Mouse (Mus musculus): ENCODE data around the gene Stk17b. TPM values are rescaled to one million over a fixed set of nuclear protein-coding genes. Genes with fewer than 3 reads are reported as not detected.
"Not testable (repeated sequence)": the region's sequence is repeated elsewhere in the genome, so short reads cannot be mapped to it uniquely, and the experiment has no call there.

Gene Stk17b
- polyA plus RNA-seq, 1 experiment from 2014 or later: 5.1 TPM

GRCm38 (mm10) chr1:53774571-53774970 lies 10.5 kb downstream of the Stk17b start:
- Histone ChIP-seq H3K9ac (ENCODE audit: low read depth, low read length) (no peak overlapping the region), H3K36me3 (ENCODE audit: control insufficient read depth, insufficient read depth, low read length) (no peaks in the 10 kb centered on the region), H3K4me2 (ENCODE audit: low read length) (no peak overlapping the region), H3K27me3 (ENCODE audit: control insufficient read depth, insufficient read depth, low read depth, low read length) (no peaks in the 10 kb centered on the region), H3K4me1 (ENCODE audit: control insufficient read depth, insufficient read depth, low read length) (no peaks in the 10 kb centered on the region), H3K4me3 (ENCODE audit: low read depth, low read length) (no peak overlapping the region), H3K27ac (ENCODE audit: low read length) (no peak overlapping the region), H3K9me3 (replicated peaks; ENCODE audit: control insufficient read depth, low read length, poor library complexity, severe bottlenecking) (no peaks in the 10 kb centered on the region)
- no peak for ATAC-seq
- 95% methylated on average over 3 of the region's 3 CpGs for WGBS

GRCm38 (mm10) chr1:53773994-53774393 lies 11.0 kb downstream of the Stk17b start:
- H3K4me3 ChIP-seq (ENCODE audit: low read depth, low read length): no peak overlapping the region
- WGBS: 53% methylated on average over 6 of the region's 6 CpGs
- H3K27me3 ChIP-seq (ENCODE audit: control insufficient read depth, insufficient read depth, low read depth, low read length): no peaks in the 10 kb centered on the region
- ATAC-seq: no peak
- no peak overlapping the region for H3K9ac ChIP-seq (ENCODE audit: low read depth, low read length)
- no peaks in the 10 kb centered on the region for H3K4me1 ChIP-seq (ENCODE audit: control insufficient read depth, insufficient read depth, low read length)
- H3K9me3 ChIP-seq (replicated peaks; ENCODE audit: control insufficient read depth, low read length, poor library complexity, severe bottlenecking): no peaks in the 10 kb centered on the region
- no peak overlapping the region for H3K27ac ChIP-seq (ENCODE audit: low read length)
- H3K36me3 ChIP-seq (ENCODE audit: control insufficient read depth, insufficient read depth, low read length): no peaks in the 10 kb centered on the region
- no peak overlapping the region for H3K4me2 ChIP-seq (ENCODE audit: low read length)

- Histone ChIP-seq H3K4me3 (ENCODE audit: low read depth, low read length) (no peak overlapping the region), H3K27ac (ENCODE audit: low read length) (no peak overlapping the region), H3K9ac (ENCODE audit: low read depth, low read length) (no peak overlapping the region), H3K27me3 (ENCODE audit: control insufficient read depth, insufficient read depth, low read depth, low read length) (no peaks in the 10 kb centered on the region), H3K4me1 (ENCODE audit: control insufficient read depth, insufficient read depth, low read length) (no peaks in the 10 kb centered on the region), H3K4me2 (ENCODE audit: low read length) (no peak overlapping the region), H3K9me3 (replicated peaks; ENCODE audit: control insufficient read depth, low read length, poor library complexity, severe bottlenecking) (no peaks in the 10 kb centered on the region), H3K36me3 (ENCODE audit: control insufficient read depth, insufficient read depth, low read length) (no peaks in the 10 kb centered on the region)
- ATAC-seq: no peak
- WGBS: 95% methylated on average over 3 of the region's 3 CpGs
Observed at GRCm38 (mm10) chr1:53772967-53773366, 12.1 kb downstream of the Stk17b start.

GRCm38 (mm10) chr1:53771476-53771875 lies 13.5 kb downstream of the Stk17b start:
- H3K27ac ChIP-seq (ENCODE audit: low read length): no peak overlapping the region
- no peak overlapping the region for H3K9ac ChIP-seq (ENCODE audit: low read depth, low read length)
- no peaks in the 10 kb centered on the region for H3K36me3 ChIP-seq (ENCODE audit: control insufficient read depth, insufficient read depth, low read length)
- no peaks in the 10 kb centered on the region for H3K9me3 ChIP-seq (replicated peaks; ENCODE audit: control insufficient read depth, low read length, poor library complexity, severe bottlenecking)
- no peak for ATAC-seq
- no peak overlapping the region for H3K4me2 ChIP-seq (ENCODE audit: low read length)
- no peaks in the 10 kb centered on the region for H3K27me3 ChIP-seq (ENCODE audit: control insufficient read depth, insufficient read depth, low read depth, low read length)
- WGBS: 92% methylated on average over 6 of the region's 6 CpGs
- no peak overlapping the region for H3K4me3 ChIP-seq (ENCODE audit: low read depth, low read length)
- no peaks in the 10 kb centered on the region for H3K4me1 ChIP-seq (ENCODE audit: control insufficient read depth, insufficient read depth, low read length)

GRCm38 (mm10) chr1:53766112-53766511 lies 18.9 kb downstream of the Stk17b start:
- no peak overlapping the region for H3K27ac ChIP-seq (ENCODE audit: low read length)
- H3K9me3 ChIP-seq (replicated peaks; ENCODE audit: control insufficient read depth, low read length, poor library complexity, severe bottlenecking): no peaks in the 10 kb centered on the region
- no peaks in the 10 kb centered on the region for H3K36me3 ChIP-seq (ENCODE audit: control insufficient read depth, insufficient read depth, low read length)
- 90% methylated on average over 2 of the region's 2 CpGs for WGBS
- H3K4me2 ChIP-seq (ENCODE audit: low read length): no peak overlapping the region
- H3K4me3 ChIP-seq (ENCODE audit: low read depth, low read length): no peak overlapping the region
- H3K27me3 ChIP-seq (ENCODE audit: control insufficient read depth, insufficient read depth, low read depth, low read length): no peaks in the 10 kb centered on the region
- ATAC-seq: no peak
- no peak overlapping the region for H3K9ac ChIP-seq (ENCODE audit: low read depth, low read length)
- H3K4me1 ChIP-seq (ENCODE audit: control insufficient read depth, insufficient read depth, low read length): no peaks in the 10 kb centered on the region

GRCm38 (mm10) chr1:53757316-53757715 lies 27.7 kb downstream of the Stk17b start:
- H3K4me1 ChIP-seq (ENCODE audit: control insufficient read depth, insufficient read depth, low read length): no peaks in the 10 kb centered on the region
- no peak overlapping the region for H3K9ac ChIP-seq (ENCODE audit: low read depth, low read length)
- H3K9me3 ChIP-seq (replicated peaks; ENCODE audit: control insufficient read depth, low read length, poor library complexity, severe bottlenecking): no peaks in the 10 kb centered on the region
- ATAC-seq: no peak
- H3K4me2 ChIP-seq (ENCODE audit: low read length): no peak overlapping the region
- no peaks in the 10 kb centered on the region for H3K27me3 ChIP-seq (ENCODE audit: control insufficient read depth, insufficient read depth, low read depth, low read length)
- H3K4me3 ChIP-seq (ENCODE audit: low read depth, low read length): no peak overlapping the region
- no peaks in the 10 kb centered on the region for H3K36me3 ChIP-seq (ENCODE audit: control insufficient read depth, insufficient read depth, low read length)
- no peak overlapping the region for H3K27ac ChIP-seq (ENCODE audit: low read length)
- WGBS: 95% methylated on average over 4 of the region's 4 CpGs

- 83% methylated on average over 2 of the region's 2 CpGs for WGBS
- not testable (repeated sequence) for H3K9ac ChIP-seq (ENCODE audit: low read depth, low read length)
Observed at GRCm38 (mm10) chr1:53753501-53753900, 31.5 kb downstream of the Stk17b start.

GRCm38 (mm10) chr1:53751144-53751543 lies 33.9 kb downstream of the Stk17b start:
- no peak for ATAC-seq
- Histone ChIP-seq H3K4me1 (ENCODE audit: control insufficient read depth, insufficient read depth, low read length) (peaks cover 2% of the 10 kb centered on the region; the same call in 1 of the 2 replicates), H3K9ac (ENCODE audit: low read depth, low read length) (no peak overlapping the region), H3K36me3 (ENCODE audit: control insufficient read depth, insufficient read depth, low read length) (no peaks in the 10 kb centered on the region), H3K4me2 (ENCODE audit: low read length) (no peak overlapping the region), H3K27me3 (ENCODE audit: control insufficient read depth, insufficient read depth, low read depth, low read length) (no peaks in the 10 kb centered on the region), H3K27ac (ENCODE audit: low read length) (no peak overlapping the region), H3K9me3 (replicated peaks; ENCODE audit: control insufficient read depth, low read length, poor library complexity, severe bottlenecking) (no peaks in the 10 kb centered on the region), H3K4me3 (ENCODE audit: low read depth, low read length) (no peak overlapping the region)
- WGBS: 70% methylated on average over 1 of the region's 1 CpGs

More at GRCm38 (mm10) chr1:53753501-53753900, 31.5 kb downstream of the Stk17b start:
- H3K36me3 ChIP-seq (ENCODE audit: control insufficient read depth, insufficient read depth, low read length); H3K4me3 ChIP-seq (ENCODE audit: low read depth, low read length); H3K27ac ChIP-seq (ENCODE audit: low read length); H3K9me3 ChIP-seq (replicated peaks; ENCODE audit: control insufficient read depth, low read length, poor library complexity, severe bottlenecking); ATAC-seq; H3K27me3 ChIP-seq (ENCODE audit: control insufficient read depth, insufficient read depth, low read depth, low read length); H3K4me1 ChIP-seq (ENCODE audit: control insufficient read depth, insufficient read depth, low read length); H3K4me2 ChIP-seq (ENCODE audit: low read length): not testable (repeated sequence)

- ATAC-seq; H3K9me3 ChIP-seq (replicated peaks; ENCODE audit: control insufficient read depth, low read length, poor library complexity, severe bottlenecking); H3K27me3 ChIP-seq (ENCODE audit: control insufficient read depth, insufficient read depth, low read depth, low read length); H3K9ac ChIP-seq (ENCODE audit: low read depth, low read length); H3K27ac ChIP-seq (ENCODE audit: low read length); H3K36me3 ChIP-seq (ENCODE audit: control insufficient read depth, insufficient read depth, low read length); H3K4me1 ChIP-seq (ENCODE audit: control insufficient read depth, insufficient read depth, low read length); H3K4me2 ChIP-seq (ENCODE audit: low read length); H3K4me3 ChIP-seq (ENCODE audit: low read depth, low read length): not testable (repeated sequence)
- 88% methylated on average over 7 of the region's 7 CpGs for WGBS
Observed at GRCm38 (mm10) chr1:53750697-53751096, 34.3 kb downstream of the Stk17b start.

Measured in midbrain, embryonic 16.5 days (tissue).